Mouse (Mus musculus) mature B cell (primary cell): Measurements from ENCODE around the gene Map3k5.

Source experiments
- in situ Hi-C: fragments of 300-500 bp; cut with MboI; formaldehyde crosslinking; loops from 2 replicates; pipeline ENCODE4 v1.14.3; 2019

The Map3k5 gene

DNA sequence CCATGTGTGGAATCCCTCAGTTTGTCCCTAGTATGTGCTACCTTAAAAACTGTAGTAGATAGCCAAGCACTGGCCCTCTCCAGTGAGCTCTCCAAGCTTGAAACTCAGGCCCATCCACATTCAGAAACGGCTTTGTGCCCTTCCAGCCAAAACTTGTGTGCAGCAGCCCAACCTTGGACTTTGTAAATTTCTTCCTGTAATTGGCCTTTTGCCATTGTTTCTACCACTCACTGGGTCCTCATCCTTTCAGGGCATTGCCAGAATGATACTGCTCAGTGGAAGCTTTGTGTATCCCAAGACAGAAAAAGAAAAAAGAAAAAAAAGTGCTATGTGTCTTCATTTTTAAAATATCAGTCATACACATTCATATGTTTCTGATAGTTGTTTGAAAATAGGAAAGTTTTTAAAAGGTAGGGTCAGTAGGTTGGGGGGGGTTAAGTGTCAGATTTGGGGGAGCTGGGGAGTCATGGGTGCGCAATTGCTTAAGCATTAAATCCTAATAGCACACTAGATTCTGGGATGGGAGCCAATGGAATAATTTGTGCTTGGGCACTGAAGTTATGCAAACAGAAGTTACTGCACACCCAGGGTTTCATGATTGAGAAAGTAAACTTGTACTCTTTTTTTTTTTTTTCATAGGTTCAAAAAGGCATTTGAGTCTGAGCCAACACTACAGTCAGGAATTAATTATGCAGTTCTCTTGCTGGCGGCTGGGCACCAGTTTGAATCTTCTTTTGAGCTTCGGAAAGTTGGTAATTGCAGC is 111.6 kb downstream of the Map3k5 start:
- in situ Hi-C loops = no loop called here

- in situ Hi-C loops = no loop called here
Measured at GRCm38 (mm10) chr10:20056859-20057644, 122.8 kb downstream of the Map3k5 start.

DNA sequence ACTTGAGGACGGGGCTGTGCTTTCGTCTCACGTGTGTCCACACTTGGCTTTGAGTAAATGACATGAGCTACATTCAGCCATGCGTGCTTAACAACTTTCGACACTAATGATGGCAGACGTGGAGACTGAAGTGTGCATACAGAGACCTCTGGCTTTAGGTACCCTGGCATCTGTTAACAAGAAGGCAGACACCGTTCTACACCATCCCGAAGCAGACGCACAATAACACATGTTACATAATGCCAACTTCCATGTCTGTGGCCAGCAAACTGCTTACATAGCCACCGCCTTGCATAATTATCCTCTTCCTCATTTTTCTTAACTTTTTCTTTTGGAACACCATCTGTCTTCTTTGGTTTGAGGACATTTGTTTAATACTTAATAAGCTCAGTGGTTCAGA is 123.8 kb downstream of the Map3k5 start:
- in situ Hi-C loops = no loop called here

DNA sequence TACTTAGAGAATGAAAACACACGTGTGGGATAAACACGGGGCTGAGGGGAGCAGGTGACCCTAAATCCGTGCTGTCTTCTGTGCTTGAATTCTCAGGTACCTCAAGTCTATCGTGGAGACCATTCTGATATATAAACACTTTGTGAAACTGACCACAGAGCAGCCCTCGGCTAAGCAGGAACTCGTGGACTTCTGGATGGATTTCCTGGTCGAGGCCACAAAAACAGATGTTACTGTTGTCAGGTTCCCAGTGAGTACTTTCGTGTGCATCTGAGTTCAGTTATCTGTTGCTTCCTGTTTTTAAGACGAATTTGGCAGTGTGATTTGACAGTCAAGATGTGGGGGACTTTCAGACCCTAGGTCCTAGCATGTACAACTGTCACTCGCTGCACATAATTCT is 124.6 kb downstream of the Map3k5 start:
- in situ Hi-C loops = no loop called here

- in situ Hi-C loops = no loop called here
Measured at GRCm38 (mm10) chr10:20060320-20060970, 126.2 kb downstream of the Map3k5 start.

DNA sequence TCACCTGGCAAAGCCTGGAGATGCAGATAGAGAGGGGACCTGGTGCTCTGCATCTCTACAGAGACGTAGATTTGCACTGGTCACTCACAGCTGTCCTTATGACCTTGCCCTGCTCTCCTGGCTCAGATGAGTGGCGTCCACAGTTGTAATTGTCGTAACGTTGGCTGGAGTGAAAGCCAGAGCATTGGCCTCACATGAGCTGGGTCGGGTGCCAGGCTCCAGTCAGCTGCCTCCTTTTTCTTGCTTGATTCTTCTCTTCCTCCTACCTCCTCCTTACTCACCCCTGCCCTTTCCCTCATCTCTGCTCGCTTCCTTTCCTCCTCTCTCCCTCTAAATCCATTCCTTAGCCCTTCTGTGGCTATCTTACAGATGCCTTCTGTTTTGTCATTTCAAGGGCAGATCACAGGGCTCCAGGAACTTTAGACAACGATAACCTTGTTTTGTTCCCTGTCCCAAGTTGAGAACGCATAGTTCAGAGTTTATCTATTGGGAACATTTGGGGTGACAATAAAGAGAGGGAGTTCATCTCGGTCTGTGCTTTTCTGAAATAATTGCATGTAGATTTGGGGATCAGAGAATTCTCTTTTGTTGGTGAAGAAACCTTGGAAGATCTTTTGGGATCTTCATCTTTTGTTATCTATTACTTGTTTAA is 130.4 kb downstream of the Map3k5 start:
- in situ Hi-C loops = no loop called here

GRCm38 (mm10) chr10:20066069-20066665 is 131.9 kb downstream of the Map3k5 start:
- in situ Hi-C loops = no loop called here

GRCm38 (mm10) chr10:20069771-20070460 is 135.6 kb downstream of the Map3k5 start:
- in situ Hi-C loops = loop anchor here (5.0 to 10.0 kb wide), 2 partner anchors 138 to 825 kb away; partner anchors contain the start of gene Map3k5

DNA sequence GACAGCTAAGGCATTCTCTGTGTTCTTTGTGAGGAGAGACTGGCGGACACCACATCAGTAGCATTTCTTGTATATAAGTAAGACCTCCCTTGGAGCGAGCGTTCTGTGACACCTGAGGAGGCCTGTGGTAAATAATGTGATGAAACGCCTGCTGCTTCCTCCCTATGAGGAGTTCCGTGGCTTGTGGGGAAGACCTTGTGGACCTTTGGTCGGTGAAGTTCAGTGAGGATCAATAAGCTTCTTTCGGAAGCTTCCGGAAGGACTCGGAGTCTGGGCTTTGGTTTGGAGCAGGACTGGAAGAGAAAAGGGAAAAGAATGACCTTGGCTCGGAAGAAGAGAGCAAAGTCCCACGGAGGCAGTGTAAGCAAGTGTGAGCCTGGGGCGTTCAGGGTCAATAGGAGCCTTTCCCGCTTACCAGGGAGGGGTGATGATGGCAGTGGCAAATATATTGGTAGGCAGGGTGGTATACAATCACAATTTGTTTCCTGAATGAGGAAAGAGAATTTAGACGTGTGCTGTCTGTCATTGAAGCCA is 136.4 kb downstream of the Map3k5 start:
- in situ Hi-C loops = loop anchor here (5.0 to 10.0 kb wide), 2 partner anchors 138 to 826 kb away; partner anchors contain the start of gene Map3k5

DNA sequence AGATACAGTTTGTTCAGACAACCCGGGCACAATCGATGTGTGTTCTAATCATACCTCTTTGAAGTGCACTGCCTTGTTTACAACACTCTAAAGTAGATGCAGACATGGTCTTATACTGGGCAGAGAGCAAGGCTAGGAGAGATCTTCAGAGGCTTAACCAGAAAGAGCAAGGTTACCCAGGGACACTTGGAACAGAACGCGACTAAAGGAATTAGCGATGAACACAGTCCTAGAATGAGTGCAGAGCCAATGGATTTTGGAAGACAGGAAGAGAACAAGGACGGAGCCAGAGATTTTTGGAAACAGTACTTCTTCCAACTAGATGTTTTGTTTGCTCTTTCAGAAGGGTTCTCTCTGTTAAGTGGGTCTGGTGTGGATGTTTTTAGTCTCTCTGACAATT is 137.4 kb downstream of the Map3k5 start:
- in situ Hi-C loops = loop anchor here (5.0 to 10.0 kb wide), 2 partner anchors 139 to 827 kb away; partner anchors contain the start of gene Map3k5

- in situ Hi-C loops = loop anchor here (5.0 to 10.0 kb wide), 2 partner anchors 141 to 829 kb away; partner anchors contain the start of gene Map3k5
Measured at GRCm38 (mm10) chr10:20073236-20073893, 139.1 kb downstream of the Map3k5 start.

- in situ Hi-C loops = loop anchor here (10.0 kb wide), 1 partner anchor 832 kb away; no protein-coding TSS in a partner anchor
Measured at GRCm38 (mm10) chr10:20076541-20077469, 142.5 kb downstream of the Map3k5 start.

- in situ Hi-C loops = loop anchor here (10.0 kb wide), 1 partner anchor 834 kb away; no protein-coding TSS in a partner anchor
Measured at GRCm38 (mm10) chr10:20078350-20078749, 144.1 kb downstream of the Map3k5 start.

DNA sequence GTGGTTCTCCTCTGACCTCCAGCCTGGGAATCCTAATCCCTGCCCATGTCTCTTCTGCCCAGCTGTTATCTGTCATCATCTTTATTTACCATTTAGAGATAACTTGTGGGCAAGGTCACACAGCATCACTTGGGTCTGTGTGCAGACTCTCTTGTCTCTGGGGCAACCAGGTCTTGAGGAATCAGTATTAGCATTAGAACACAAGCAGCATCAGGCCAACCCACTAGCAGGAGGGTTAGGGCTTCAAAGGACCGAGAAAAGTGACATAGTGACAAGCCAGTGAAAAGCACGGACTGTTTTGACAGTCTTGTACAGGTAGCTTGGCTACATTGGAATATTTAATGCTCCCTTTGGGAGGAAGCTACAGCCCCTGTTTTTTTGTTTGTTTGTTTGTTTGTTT is 153.6 kb downstream of the Map3k5 start:
- in situ Hi-C loops = no loop called here

GRCm38 (mm10) chr10:20089026-20089425 is 154.8 kb downstream of the Map3k5 start:
- in situ Hi-C loops = no loop called here

DNA sequence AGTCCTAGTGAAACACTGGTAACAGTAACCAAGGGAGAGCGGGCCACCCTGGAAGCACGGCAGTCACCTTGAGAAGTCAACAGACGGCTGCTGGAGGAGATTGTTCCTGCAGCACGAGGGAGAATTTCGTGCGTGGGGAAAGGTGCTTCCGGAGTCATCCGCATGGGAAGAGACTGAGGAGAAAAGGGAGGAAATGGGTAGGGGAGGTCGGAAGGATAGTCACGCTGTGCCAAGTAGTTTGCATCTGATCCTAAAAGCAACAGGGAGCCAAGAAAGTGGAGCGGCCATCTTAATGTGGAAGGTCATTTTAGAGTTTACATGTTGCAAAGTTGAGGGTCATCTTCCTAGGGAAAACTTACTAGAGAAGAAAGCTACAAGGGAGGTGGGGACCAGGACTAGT is 155.9 kb downstream of the Map3k5 start:
- in situ Hi-C loops = no loop called here

DNA sequence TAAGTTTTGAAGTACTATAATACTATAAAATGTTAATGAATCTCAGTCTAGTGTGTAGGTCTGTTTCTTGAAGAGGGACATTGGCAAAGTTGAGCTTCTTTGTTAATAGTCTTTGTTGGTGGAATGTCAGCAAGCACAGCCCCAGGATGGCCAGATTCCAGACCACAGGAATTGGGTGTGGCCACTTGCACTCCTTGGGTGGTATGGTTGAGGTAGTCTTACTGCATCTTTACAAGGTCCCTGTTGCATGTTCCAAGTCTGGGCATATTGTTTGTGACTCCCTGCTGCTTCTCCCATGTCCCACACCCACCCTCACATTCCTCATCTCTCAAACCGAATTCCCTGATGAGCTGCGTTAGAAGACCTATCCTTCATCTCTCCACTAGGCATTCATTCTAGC is 157.1 kb downstream of the Map3k5 start:
- in situ Hi-C loops = no loop called here

- in situ Hi-C loops = no loop called here
Measured at GRCm38 (mm10) chr10:20092371-20092770, 158.1 kb downstream of the Map3k5 start.

GRCm38 (mm10) chr10:20101456-20101855 is 167.2 kb downstream of the Map3k5 start:
- in situ Hi-C loops = no loop called here
